Mouse (Mus musculus): ENCODE data around the gene Gli1. TPM values are rescaled to one million over a fixed set of nuclear protein-coding genes. Genes with fewer than 3 reads are reported as not detected.

Gli1 gene
- total and polyA plus RNA-seq, 3 experiments = 0.91 to 2.4 (median 0.96) TPM

- H3K9ac ChIP-seq (ENCODE audit: low read depth, low read length) = peak overlapping the region; percentile 64
- peaks cover 2% of the 10 kb centered on the region; the same call in 1 of the 2 replicates for H3K27me3 ChIP-seq (ENCODE audit: control insufficient read depth, insufficient read depth, low read length)
- H3K27ac ChIP-seq = peak overlapping the region; percentile 13; the same call in 1 of the 2 replicates
- no peaks in the 10 kb centered on the region for H3K79me2 ChIP-seq (replicated peaks; ENCODE audit: control insufficient read depth, insufficient read depth, low read length)
- H3K4me1 ChIP-seq (ENCODE audit: control insufficient read depth, insufficient read depth, low read length) = no peaks in the 10 kb centered on the region
- no peak for TF ChIP-seq POLR2A (IDR thresholded peaks at IDR 0.05; ENCODE audit: insufficient read depth, low read depth, low read length)
- H3K4me3 ChIP-seq = peak overlapping the region; percentile 55
- WGBS = 7% methylated on average over 54 of the region's 54 CpGs
- no peaks in the 10 kb centered on the region for H3K36me3 ChIP-seq (ENCODE audit: control insufficient read depth, insufficient read depth, low read length)
- peak; percentile 52 to 62 for DNase-seq
- intact Hi-C loops (cut with DNase I) = loop anchor here (5.0 kb wide), 1 partner anchor 154 kb away; no protein-coding TSS in a partner anchor
These were observed 15.6 kb downstream of the Gli1 start for GRCm38 (mm10) chr10:127326017-127326801.

GRCm38 (mm10) chr10:127325454-127326016 lies 16.2 kb downstream of the Gli1 start:
- H3K27ac ChIP-seq = no peak overlapping the region
- no peaks in the 10 kb centered on the region for H3K36me3 ChIP-seq (ENCODE audit: control insufficient read depth, insufficient read depth, low read length)
- H3K27me3 ChIP-seq (ENCODE audit: control insufficient read depth, insufficient read depth, low read length) = 0 out of 2 replicates have a peak, but pooled peaks cover 2% of the 10 kb centered on the region
- DNase-seq = no peak
- H3K4me3 ChIP-seq = no peak overlapping the region; the same call in 1 of the 2 replicates
- TF ChIP-seq CTCF (IDR thresholded peaks at IDR 0.05) = no peak
- TF ChIP-seq EP300 (IDR thresholded peaks at IDR 0.05; ENCODE audit: insufficient read depth, low read depth, low read length) = no peak
- no peak for TF ChIP-seq POLR2A (IDR thresholded peaks at IDR 0.05; ENCODE audit: insufficient read depth, low read depth, low read length)
- intact Hi-C loops (cut with DNase I) = loop anchor here (5.0 kb wide), 1 partner anchor 153 kb away; no protein-coding TSS in a partner anchor
- no peaks in the 10 kb centered on the region for H3K79me2 ChIP-seq (replicated peaks; ENCODE audit: control insufficient read depth, insufficient read depth, low read length)
- no peaks in the 10 kb centered on the region for H3K4me1 ChIP-seq (ENCODE audit: control insufficient read depth, insufficient read depth, low read length)
- H3K9ac ChIP-seq (ENCODE audit: low read depth, low read length) = no peak overlapping the region
- 53% methylated on average over 14 of the region's 14 CpGs for WGBS

- DNase-seq = peak; percentile 48 to 54
- Histone ChIP-seq H3K27ac (no peak overlapping the region), H3K36me3 (ENCODE audit: control insufficient read depth, insufficient read depth, low read length) (no peaks in the 10 kb centered on the region), H3K4me1 (ENCODE audit: control insufficient read depth, insufficient read depth, low read length) (no peaks in the 10 kb centered on the region), H3K4me3 (no peak overlapping the region), H3K9ac (ENCODE audit: low read depth, low read length) (no peak overlapping the region), H3K79me2 (replicated peaks; ENCODE audit: control insufficient read depth, insufficient read depth, low read length) (no peaks in the 10 kb centered on the region), H3K27me3 (ENCODE audit: control insufficient read depth, insufficient read depth, low read length) (0 out of 2 replicates have a peak, but pooled peaks cover 2% of the 10 kb centered on the region)
- TF ChIP-seq CTCF (IDR thresholded peaks at IDR 0.05) (peak; percentile 60), EP300 (IDR thresholded peaks at IDR 0.05; ENCODE audit: insufficient read depth, low read depth, low read length) (no peak)
- intact Hi-C loops (cut with DNase I) = no loop called here
- 17% methylated on average over 7 of the region's 7 CpGs for WGBS
These were observed 17.3 kb downstream of the Gli1 start for GRCm38 (mm10) chr10:127324495-127324894.

GRCm38 (mm10) chr10:127323131-127323855 lies 18.5 kb downstream of the Gli1 start:
- peak in 1 of 2 experiments; percentile 63 for DNase-seq
- Histone ChIP-seq H3K36me3 (ENCODE audit: control insufficient read depth, insufficient read depth, low read length) (no peaks in the 10 kb centered on the region), H3K79me2 (replicated peaks; ENCODE audit: control insufficient read depth, insufficient read depth, low read length) (no peaks in the 10 kb centered on the region), H3K4me1 (ENCODE audit: control insufficient read depth, insufficient read depth, low read length) (no peaks in the 10 kb centered on the region), H3K4me3 (no peak overlapping the region), H3K27me3 (ENCODE audit: control insufficient read depth, insufficient read depth, low read length) (0 out of 2 replicates have a peak, but pooled peaks cover 2% of the 10 kb centered on the region), H3K27ac (peak overlapping the region; percentile 38; the same call in 1 of the 2 replicates), H3K9ac (ENCODE audit: low read depth, low read length) (no peak overlapping the region)
- intact Hi-C loops (cut with DNase I) = no loop called here
- WGBS = 59% methylated on average over 17 of the region's 17 CpGs
- TF ChIP-seq EP300 (IDR thresholded peaks at IDR 0.05; ENCODE audit: insufficient read depth, low read depth, low read length) (no peak), CTCF (IDR thresholded peaks at IDR 0.05) (no peak), POLR2A (IDR thresholded peaks at IDR 0.05; ENCODE audit: insufficient read depth, low read depth, low read length) (no peak)

GRCm38 (mm10) chr10:127322669-127323068 lies 19.1 kb downstream of the Gli1 start:
- Histone ChIP-seq H3K4me1 (ENCODE audit: control insufficient read depth, insufficient read depth, low read length) (no peaks in the 10 kb centered on the region), H3K4me3 (no peak overlapping the region), H3K27ac (no peak overlapping the region), H3K36me3 (ENCODE audit: control insufficient read depth, insufficient read depth, low read length) (no peaks in the 10 kb centered on the region), H3K27me3 (ENCODE audit: control insufficient read depth, insufficient read depth, low read length) (0 out of 2 replicates have a peak, but pooled peaks cover 2% of the 10 kb centered on the region), H3K9ac (ENCODE audit: low read depth, low read length) (no peak overlapping the region), H3K79me2 (replicated peaks; ENCODE audit: control insufficient read depth, insufficient read depth, low read length) (no peaks in the 10 kb centered on the region)
- TF ChIP-seq EP300 (IDR thresholded peaks at IDR 0.05; ENCODE audit: insufficient read depth, low read depth, low read length) (no peak), CTCF (IDR thresholded peaks at IDR 0.05) (no peak), POLR2A (IDR thresholded peaks at IDR 0.05; ENCODE audit: insufficient read depth, low read depth, low read length) (no peak)
- WGBS = 65% methylated on average over 4 of the region's 4 CpGs
- intact Hi-C loops (cut with DNase I) = no loop called here
- no peak for DNase-seq

All from heart, adult 2 months (tissue).